Mouse (Mus musculus) spleen, postnatal 4 days (tissue): ENCODE measurements at regions not wholly inside any gene's neighbourhood (a gene's known extent, or its start where the extent isn't known, plus 50 kb on each side); places are given as distances from the start of the nearest gene placed in this dataset.

ENCODE experiments used
- DNase-seq, 2 experiments: peaks; one replicate each; pipeline ENCODE4 v3.0.0; 2022; ENCODE audit warnings: low spot score in 2 of 2

GRCm38 (mm10) chr15:51725457-51725856 is 2159.2 kb upstream of the Gm7489 start:
- DNase-seq, result no peak

GRCm38 (mm10) chr15:51730106-51730505 is 2154.6 kb upstream of the Gm7489 start:
- no peak for DNase-seq

GRCm38 (mm10) chr15:51730805-51731412 is 2153.8 kb upstream of the Gm7489 start:
- no peak for DNase-seq

- no peak for DNase-seq
Measured at GRCm38 (mm10) chr15:51734194-51734593, 2150.5 kb upstream of the Gm7489 start.
